Mouse (Mus musculus): Measurements from ENCODE around the gene Ppp1r9b. TPM values are rescaled to one million over a fixed set of nuclear protein-coding genes. Genes with fewer than 3 reads are reported as not detected.

Gene Ppp1r9b
- polyA plus RNA-seq, 1 experiment from 2014 or later, result 15.3 TPM

- H3K27ac ChIP-seq (ENCODE audit: low read depth, low read length), result peak overlapping the region; percentile 89
- H3K9ac ChIP-seq (ENCODE audit: low read length), result peak overlapping the region; percentile 96
- H3K4me1 ChIP-seq (ENCODE audit: control insufficient read depth, insufficient read depth, low read length), result peaks cover 51% of the 10 kb centered on the region
- H3K36me3 ChIP-seq (ENCODE audit: control insufficient read depth, insufficient read depth, low read length), result no peaks in the 10 kb centered on the region
- ATAC-seq (ENCODE audit: insufficient read depth, low FRiP score, low TSS enrichment) (no peak), DNase-seq (ENCODE audit: low spot score) (peak; percentile 53)
- no peaks in the 10 kb centered on the region for H3K27me3 ChIP-seq (ENCODE audit: control insufficient read depth, insufficient read depth, low read length)
- WGBS, result under 1% methylated on average over 89 of the region's 99 CpGs
- H3K4me3 ChIP-seq (ENCODE audit: low read depth, low read length), result peak overlapping the region; percentile 98
- H3K4me2 ChIP-seq (ENCODE audit: low read depth), result peak overlapping the region; percentile 100
- H3K9me3 ChIP-seq (ENCODE audit: control insufficient read depth, low read length), result no peaks in the 10 kb centered on the region
These were observed 1.0 kb downstream of the Ppp1r9b start for GRCm38 (mm10) chr11:94991641-94992479.

GRCm38 (mm10) chr11:94992480-94992753, 1.6 kb downstream of the Ppp1r9b start:
- Histone ChIP-seq H3K4me1 (ENCODE audit: control insufficient read depth, insufficient read depth, low read length) (peaks cover 51% of the 10 kb centered on the region), H3K27ac (ENCODE audit: low read depth, low read length) (no peak overlapping the region)
- ATAC-seq (ENCODE audit: insufficient read depth, low FRiP score, low TSS enrichment), result no peak

GRCm38 (mm10) chr11:94992754-94993606, 2.1 kb downstream of the Ppp1r9b start:
- no peaks in the 10 kb centered on the region for H3K9me3 ChIP-seq (ENCODE audit: control insufficient read depth, low read length)
- H3K4me2 ChIP-seq (ENCODE audit: low read depth), result peak overlapping the region; percentile 100
- peaks cover 2% of the 10 kb centered on the region; the same call in 1 of the 2 replicates for H3K36me3 ChIP-seq (ENCODE audit: control insufficient read depth, insufficient read depth, low read length)
- DNase-seq (ENCODE audit: low spot score) (no peak), ATAC-seq (ENCODE audit: insufficient read depth, low FRiP score, low TSS enrichment) (no peak)
- H3K27ac ChIP-seq (ENCODE audit: low read depth, low read length), result no peak overlapping the region
- peak overlapping the region; percentile 98 for H3K4me3 ChIP-seq (ENCODE audit: low read depth, low read length)
- no peaks in the 10 kb centered on the region for H3K27me3 ChIP-seq (ENCODE audit: control insufficient read depth, insufficient read depth, low read length)
- peak overlapping the region; percentile 96 for H3K9ac ChIP-seq (ENCODE audit: low read length)
- 2% methylated on average over 22 of the region's 22 CpGs for WGBS
- peaks cover 51% of the 10 kb centered on the region for H3K4me1 ChIP-seq (ENCODE audit: control insufficient read depth, insufficient read depth, low read length)

More at GRCm38 (mm10) chr11:94992480-94992753, 1.6 kb downstream of the Ppp1r9b start:
- DNase-seq (ENCODE audit: low spot score), result no peak
- peak overlapping the region; percentile 100 for H3K4me2 ChIP-seq (ENCODE audit: low read depth)
- no peaks in the 10 kb centered on the region for H3K9me3 ChIP-seq (ENCODE audit: control insufficient read depth, low read length)
- peak overlapping the region; percentile 98 for H3K4me3 ChIP-seq (ENCODE audit: low read depth, low read length)
- H3K36me3 ChIP-seq (ENCODE audit: control insufficient read depth, insufficient read depth, low read length), result no peaks in the 10 kb centered on the region; the same call in 1 of the 2 replicates
- peak overlapping the region; percentile 96 for H3K9ac ChIP-seq (ENCODE audit: low read length)
- no peaks in the 10 kb centered on the region for H3K27me3 ChIP-seq (ENCODE audit: control insufficient read depth, insufficient read depth, low read length)
- WGBS, result under 1% methylated on average over 20 of the region's 20 CpGs

- Histone ChIP-seq H3K9me3 (ENCODE audit: control insufficient read depth, low read length) (no peaks in the 10 kb centered on the region), H3K27me3 (ENCODE audit: control insufficient read depth, insufficient read depth, low read length) (no peaks in the 10 kb centered on the region), H3K9ac (ENCODE audit: low read length) (peak overlapping the region; percentile 96), H3K4me1 (ENCODE audit: control insufficient read depth, insufficient read depth, low read length) (peaks cover 52% of the 10 kb centered on the region), H3K27ac (ENCODE audit: low read depth, low read length) (no peak overlapping the region), H3K4me3 (ENCODE audit: low read depth, low read length) (peak overlapping the region; percentile 98), H3K36me3 (ENCODE audit: control insufficient read depth, insufficient read depth, low read length) (peaks cover 5% of the 10 kb centered on the region; the same call in 1 of the 2 replicates), H3K4me2 (ENCODE audit: low read depth) (peak overlapping the region; percentile 100)
- DNase-seq (ENCODE audit: low spot score), result no peak
- WGBS, result 50% methylated on average over 10 of the region's 10 CpGs
- ATAC-seq (ENCODE audit: insufficient read depth, low FRiP score, low TSS enrichment), result no peak
These were observed 3.5 kb downstream of the Ppp1r9b start for GRCm38 (mm10) chr11:94994208-94994814.

- H3K4me2 ChIP-seq (ENCODE audit: low read depth), result peak overlapping the region; percentile 100
- 85% methylated on average over 11 of the region's 11 CpGs for WGBS
- ATAC-seq (ENCODE audit: insufficient read depth, low FRiP score, low TSS enrichment) (no peak), DNase-seq (ENCODE audit: low spot score) (no peak)
- H3K27me3 ChIP-seq (ENCODE audit: control insufficient read depth, insufficient read depth, low read length), result no peaks in the 10 kb centered on the region
- peaks cover 6% of the 10 kb centered on the region; the same call in 1 of the 2 replicates for H3K36me3 ChIP-seq (ENCODE audit: control insufficient read depth, insufficient read depth, low read length)
- H3K4me1 ChIP-seq (ENCODE audit: control insufficient read depth, insufficient read depth, low read length), result peaks cover 54% of the 10 kb centered on the region
- no peak overlapping the region; the same call in 1 of the 2 replicates for H3K9ac ChIP-seq (ENCODE audit: low read length)
- no peak overlapping the region for H3K27ac ChIP-seq (ENCODE audit: low read depth, low read length)
- H3K9me3 ChIP-seq (ENCODE audit: control insufficient read depth, low read length), result no peaks in the 10 kb centered on the region
- peak overlapping the region; percentile 98 for H3K4me3 ChIP-seq (ENCODE audit: low read depth, low read length)
These were observed 4.3 kb downstream of the Ppp1r9b start for GRCm38 (mm10) chr11:94994947-94995772.

- Histone ChIP-seq H3K4me3 (ENCODE audit: low read depth, low read length) (no peak overlapping the region), H3K4me2 (ENCODE audit: low read depth) (no peak overlapping the region), H3K27me3 (ENCODE audit: control insufficient read depth, insufficient read depth, low read length) (no peaks in the 10 kb centered on the region), H3K27ac (ENCODE audit: low read depth, low read length) (no peak overlapping the region), H3K9ac (ENCODE audit: low read length) (no peak overlapping the region), H3K36me3 (ENCODE audit: control insufficient read depth, insufficient read depth, low read length) (peaks cover 9% of the 10 kb centered on the region; the same call in 1 of the 2 replicates), H3K4me1 (ENCODE audit: control insufficient read depth, insufficient read depth, low read length) (peaks cover 56% of the 10 kb centered on the region), H3K9me3 (ENCODE audit: control insufficient read depth, low read length) (no peaks in the 10 kb centered on the region)
- DNase-seq (ENCODE audit: low spot score) (no peak), ATAC-seq (ENCODE audit: insufficient read depth, low FRiP score, low TSS enrichment) (no peak)
- WGBS, result 87% methylated on average over 8 of the region's 8 CpGs
These were observed 5.3 kb downstream of the Ppp1r9b start for GRCm38 (mm10) chr11:94996101-94996500.

GRCm38 (mm10) chr11:94996984-94997383, 6.1 kb downstream of the Ppp1r9b start:
- Histone ChIP-seq H3K9ac (ENCODE audit: low read length) (no peak overlapping the region), H3K4me2 (ENCODE audit: low read depth) (no peak overlapping the region), H3K9me3 (ENCODE audit: control insufficient read depth, low read length) (no peaks in the 10 kb centered on the region), H3K4me1 (ENCODE audit: control insufficient read depth, insufficient read depth, low read length) (peaks cover 59% of the 10 kb centered on the region), H3K27me3 (ENCODE audit: control insufficient read depth, insufficient read depth, low read length) (no peaks in the 10 kb centered on the region), H3K4me3 (ENCODE audit: low read depth, low read length) (peak overlapping the region; percentile 6; the same call in 1 of the 2 replicates), H3K36me3 (ENCODE audit: control insufficient read depth, insufficient read depth, low read length) (peaks cover 11% of the 10 kb centered on the region), H3K27ac (ENCODE audit: low read depth, low read length) (no peak overlapping the region)
- ATAC-seq (ENCODE audit: insufficient read depth, low FRiP score, low TSS enrichment), result no peak
- WGBS, result 98% methylated on average over 6 of the region's 6 CpGs
- DNase-seq (ENCODE audit: low spot score), result no peak

- H3K36me3 ChIP-seq (ENCODE audit: control insufficient read depth, insufficient read depth, low read length), result peaks cover 17% of the 10 kb centered on the region
- H3K4me1 ChIP-seq (ENCODE audit: control insufficient read depth, insufficient read depth, low read length), result peaks cover 58% of the 10 kb centered on the region
- no peaks in the 10 kb centered on the region for H3K9me3 ChIP-seq (ENCODE audit: control insufficient read depth, low read length)
- 64% methylated on average over 5 of the region's 5 CpGs for WGBS
- ATAC-seq (ENCODE audit: insufficient read depth, low FRiP score, low TSS enrichment) (no peak), DNase-seq (ENCODE audit: low spot score) (no peak)
- no peak overlapping the region for H3K4me2 ChIP-seq (ENCODE audit: low read depth)
- H3K4me3 ChIP-seq (ENCODE audit: low read depth, low read length), result no peak overlapping the region; the same call in 1 of the 2 replicates
- no peak overlapping the region for H3K27ac ChIP-seq (ENCODE audit: low read depth, low read length)
- H3K9ac ChIP-seq (ENCODE audit: low read length), result no peak overlapping the region
- H3K27me3 ChIP-seq (ENCODE audit: control insufficient read depth, insufficient read depth, low read length), result no peaks in the 10 kb centered on the region
These were observed 6.8 kb downstream of the Ppp1r9b start for GRCm38 (mm10) chr11:94997596-94997995.
